Mouse (Mus musculus) thymus, postnatal 4 days (tissue): ENCODE measurements around the gene Lrp2.

ENCODE experiments used
- DNase-seq: peaks from one replicate; pipeline ENCODE4 v3.0.0; 2021

Lrp2 gene

DNA sequence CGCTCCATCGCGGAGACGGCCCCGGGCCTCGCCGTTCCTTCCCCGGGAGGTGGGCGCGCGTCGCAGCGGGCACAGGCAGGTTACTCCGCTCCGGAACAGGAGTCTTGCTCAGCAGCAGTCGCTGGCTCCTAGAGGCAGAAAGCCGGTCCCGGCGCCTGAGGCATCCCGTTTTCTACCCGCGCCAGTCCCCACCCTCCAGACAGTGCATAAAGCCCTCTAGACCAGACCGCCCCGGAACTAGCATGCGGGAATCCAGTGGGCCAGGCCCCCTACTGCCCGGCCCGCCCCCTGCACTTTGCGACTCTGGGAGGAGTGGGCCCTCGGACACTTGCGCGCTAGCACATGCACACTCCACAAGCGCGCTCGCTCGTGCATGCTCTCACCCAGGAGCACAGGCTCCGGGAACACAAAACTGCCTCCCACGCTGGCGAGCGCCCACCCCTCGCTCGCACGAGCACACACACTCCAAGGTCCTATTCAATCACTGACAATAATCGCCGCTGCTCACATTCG is at the start of gene Lrp2:
Gene Lrp2 (minus strand): TSS at position 180 of the 513 bp plus-strand sequence.
- DNase-seq = no peak

DNA sequence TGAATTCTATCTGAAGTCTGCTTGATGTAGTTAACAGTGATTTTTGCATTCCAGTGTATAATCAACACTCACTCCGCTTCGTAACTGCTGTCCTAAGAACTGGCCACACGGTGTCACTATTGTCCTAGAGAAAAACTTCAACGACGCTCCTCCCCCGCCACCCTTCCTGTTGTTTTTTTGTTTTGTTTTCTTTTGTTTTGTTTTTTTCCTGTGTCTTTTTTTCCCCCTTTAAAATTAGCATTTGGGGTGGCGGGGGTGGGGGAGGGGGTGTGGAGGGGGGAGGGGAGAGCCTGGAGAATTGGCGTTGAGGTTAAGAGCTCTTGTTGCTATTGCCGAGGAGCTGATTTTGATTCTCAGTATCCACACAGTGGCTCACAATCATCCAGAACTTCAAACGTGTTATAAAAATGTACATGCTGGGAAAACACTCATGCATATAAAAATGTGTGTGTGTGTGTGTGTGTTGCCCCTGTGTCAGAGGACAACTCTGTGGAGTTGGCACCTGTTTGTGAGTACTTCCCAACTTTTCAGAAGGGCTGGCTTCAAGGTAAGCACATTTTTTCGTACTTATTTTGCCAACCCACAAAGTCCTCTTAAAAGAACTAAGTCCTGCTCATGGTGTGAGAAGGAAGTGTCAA is 49.3 kb upstream of the Lrp2 start:
- peak; percentile 70 for DNase-seq

DNA sequence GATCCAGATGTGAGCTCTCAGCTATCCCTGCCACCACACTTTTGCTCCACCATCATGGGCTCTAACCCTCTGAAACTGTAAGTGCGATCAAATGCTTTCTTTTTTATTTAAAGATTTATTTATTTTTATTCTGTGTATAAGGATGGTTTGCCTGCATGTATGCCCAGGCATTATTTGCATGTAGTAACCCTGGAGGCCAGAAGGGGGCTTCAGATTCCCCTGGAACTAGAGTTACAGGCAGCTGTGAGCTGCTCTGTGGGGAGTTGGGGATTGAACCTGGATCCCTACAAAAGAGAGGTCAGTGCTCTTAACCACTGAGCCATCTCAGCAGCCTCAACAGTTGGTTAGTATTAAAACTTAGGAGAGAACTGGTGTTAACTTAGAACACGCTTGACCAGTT is 45.6 kb upstream of the Lrp2 start:
- peak; percentile 63 for DNase-seq

DNA sequence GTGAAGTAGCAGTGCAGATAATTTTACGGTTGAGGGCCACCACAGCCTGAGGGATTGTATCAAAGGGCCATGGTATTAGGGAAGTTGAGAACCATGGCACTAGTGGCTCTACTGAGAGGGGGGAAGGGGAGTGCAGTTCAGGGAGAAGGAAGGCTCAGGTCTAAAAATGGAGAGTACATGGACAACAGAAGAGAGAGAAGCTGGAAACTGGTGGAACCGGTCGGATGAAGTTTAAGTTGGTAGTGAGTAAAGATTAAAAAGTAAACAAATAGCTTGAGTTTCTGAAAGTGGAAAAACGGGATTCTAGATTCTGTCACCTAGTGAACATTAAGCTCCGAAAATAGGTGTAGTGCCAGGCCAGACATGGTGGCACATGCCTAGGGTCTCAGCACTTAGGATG is 44.9 kb upstream of the Lrp2 start:
- no peak for DNase-seq

DNA sequence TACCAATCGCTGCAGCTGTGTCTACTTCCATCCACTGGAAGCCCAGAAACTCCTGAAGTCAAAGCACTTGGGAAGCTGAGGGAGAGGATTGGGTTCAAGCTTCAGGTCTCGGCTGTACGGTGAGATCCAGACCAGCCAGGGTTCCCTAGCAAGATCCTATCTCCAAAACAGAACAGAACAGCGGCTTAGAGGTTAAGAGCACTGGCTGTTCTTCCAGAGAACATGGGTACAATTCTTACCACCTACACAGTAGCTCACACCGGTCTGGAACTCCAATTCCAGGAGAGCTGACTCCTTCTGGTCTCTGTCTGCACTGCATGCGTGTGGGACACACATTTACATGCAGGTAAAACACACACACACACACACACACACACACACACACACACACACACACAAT is 44.0 kb upstream of the Lrp2 start:
- DNase-seq = no peak

DNA sequence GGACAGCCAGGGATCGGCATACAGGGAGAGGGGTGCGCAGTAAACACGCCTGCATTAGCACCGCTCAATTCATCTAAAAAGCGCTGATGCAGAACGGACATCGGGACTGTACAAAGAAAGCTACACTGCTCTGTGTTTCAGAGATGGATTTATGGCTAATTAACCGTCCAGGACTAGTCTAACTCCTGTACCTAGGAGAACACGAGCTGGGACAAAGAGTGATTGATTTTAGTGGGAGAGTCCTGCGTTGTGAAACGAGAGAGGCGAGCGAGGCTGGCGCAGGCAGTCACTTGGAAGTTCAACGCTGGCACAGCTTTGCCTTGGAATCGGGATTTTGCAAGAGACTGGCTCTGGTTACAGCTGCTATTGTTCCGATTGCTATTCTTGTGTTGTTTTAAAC is 43.4 kb upstream of the Lrp2 start:
- DNase-seq = no peak

DNA sequence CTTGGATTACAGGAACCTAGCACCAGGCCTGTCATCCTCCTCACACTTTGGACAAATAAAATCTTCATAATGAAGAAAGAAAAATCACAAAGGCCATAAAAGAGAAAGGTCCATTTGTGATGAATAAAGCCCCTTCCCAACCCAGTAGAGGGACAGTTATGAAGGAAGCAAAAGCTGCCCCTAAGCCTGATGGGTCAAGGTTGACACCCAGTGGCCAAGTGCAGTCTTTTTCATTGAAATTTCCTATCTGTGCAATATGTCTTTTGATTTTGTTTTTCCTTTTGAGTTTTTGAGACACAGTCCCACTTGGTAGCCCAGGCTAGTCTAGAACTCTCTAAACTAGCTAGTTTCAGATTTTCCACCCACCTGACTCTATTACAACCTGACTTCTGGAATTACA is 33.4 kb upstream of the Lrp2 start:
- DNase-seq = no peak

DNA sequence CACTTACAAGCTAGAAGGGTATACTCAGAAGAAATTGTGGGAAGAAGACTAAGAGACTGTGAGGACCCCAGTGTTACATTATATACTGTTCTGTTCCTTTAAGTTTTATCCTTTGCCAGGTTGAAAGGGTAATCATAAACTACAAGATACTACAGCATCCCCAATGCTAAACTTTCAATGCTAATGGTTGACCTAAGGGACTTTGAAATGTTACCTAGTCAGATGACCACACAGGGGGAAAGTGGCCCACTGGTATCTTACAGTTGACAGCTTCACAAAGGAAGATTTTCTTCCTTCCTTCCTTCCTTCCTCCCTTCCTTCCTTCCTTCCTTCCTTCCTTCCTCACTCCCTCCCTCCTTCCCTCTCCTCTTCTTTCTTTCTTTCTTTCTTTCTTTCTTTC is 32.5 kb upstream of the Lrp2 start:
- no peak for DNase-seq

DNA sequence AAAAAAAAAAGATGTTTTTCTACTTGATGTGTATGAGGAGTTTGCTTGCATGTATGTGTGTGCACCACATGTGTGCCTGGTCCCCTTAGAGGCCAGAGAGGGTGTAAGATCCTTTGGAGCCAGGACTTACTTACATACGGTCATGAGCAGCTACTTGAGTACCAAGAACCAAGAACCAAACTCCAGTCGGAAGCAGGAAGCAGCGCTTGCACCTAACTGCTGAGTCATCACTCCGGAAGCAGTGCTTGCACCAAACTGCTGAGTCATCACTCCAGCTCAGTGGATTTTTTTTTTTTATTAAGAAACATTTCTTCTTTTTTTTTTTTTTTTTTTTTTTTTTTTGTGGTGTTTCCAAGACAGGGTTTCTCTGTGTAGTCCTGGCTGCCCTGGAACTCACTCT is 27.4 kb upstream of the Lrp2 start:
- no peak for DNase-seq

DNA sequence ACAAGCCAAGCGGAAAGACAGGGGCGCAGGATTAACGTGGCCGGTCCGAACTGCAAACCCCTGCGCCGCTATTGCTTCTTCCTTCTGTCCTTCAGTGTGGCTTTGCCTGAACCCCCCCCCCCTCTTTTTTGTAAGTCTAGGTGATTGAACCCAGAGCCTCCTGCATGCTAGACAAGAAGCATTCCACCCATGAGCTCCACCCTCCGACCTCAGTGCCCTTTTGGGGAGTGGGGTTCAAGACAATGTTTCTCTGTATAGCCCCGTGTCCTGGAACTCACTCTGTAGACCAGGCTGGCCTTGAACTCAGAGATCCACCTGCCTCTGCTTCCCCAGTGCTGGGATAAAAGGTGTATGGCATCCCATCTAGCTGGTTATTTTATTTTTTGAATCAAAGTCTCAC is 26.9 kb upstream of the Lrp2 start:
- DNase-seq = no peak

DNA sequence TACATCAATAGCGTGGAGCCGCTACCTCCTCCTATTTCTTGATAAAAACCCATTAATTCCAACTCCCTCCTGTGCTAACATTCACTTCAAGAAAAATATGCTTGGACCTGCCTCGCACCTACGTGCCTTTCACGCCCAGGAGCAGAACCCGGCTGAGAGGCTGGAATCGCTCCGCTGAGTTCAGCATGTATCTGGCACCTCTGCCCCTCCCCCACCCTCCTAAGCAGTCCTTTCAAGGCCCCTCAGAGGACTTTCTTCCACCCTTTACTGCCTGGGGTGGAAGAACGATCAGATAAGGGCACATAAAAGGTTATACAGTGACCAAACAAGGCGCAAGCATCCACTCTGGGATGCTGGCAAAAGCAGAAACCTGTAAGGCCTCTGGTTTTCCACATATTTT is 26.4 kb upstream of the Lrp2 start:
- DNase-seq = no peak

DNA sequence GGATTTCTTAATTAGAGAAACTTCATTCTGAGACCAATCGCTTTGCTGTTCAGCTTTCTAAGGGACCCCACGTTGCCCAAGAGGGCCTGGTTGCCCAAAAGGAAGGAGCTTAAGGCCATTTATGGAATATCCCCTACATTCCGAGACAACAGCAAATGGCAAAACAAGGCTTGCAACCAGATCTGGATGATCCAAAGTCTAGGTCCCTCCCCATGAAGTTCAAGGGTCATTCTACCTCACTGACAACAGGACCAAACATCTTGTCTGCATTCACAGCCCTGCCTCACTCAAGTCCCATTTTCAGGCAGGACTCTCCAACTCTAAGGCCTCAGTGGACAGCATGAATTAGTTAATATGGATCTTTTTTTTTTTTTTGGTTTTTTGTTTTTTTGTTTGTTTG is 20.8 kb upstream of the Lrp2 start:
- DNase-seq = no peak

DNA sequence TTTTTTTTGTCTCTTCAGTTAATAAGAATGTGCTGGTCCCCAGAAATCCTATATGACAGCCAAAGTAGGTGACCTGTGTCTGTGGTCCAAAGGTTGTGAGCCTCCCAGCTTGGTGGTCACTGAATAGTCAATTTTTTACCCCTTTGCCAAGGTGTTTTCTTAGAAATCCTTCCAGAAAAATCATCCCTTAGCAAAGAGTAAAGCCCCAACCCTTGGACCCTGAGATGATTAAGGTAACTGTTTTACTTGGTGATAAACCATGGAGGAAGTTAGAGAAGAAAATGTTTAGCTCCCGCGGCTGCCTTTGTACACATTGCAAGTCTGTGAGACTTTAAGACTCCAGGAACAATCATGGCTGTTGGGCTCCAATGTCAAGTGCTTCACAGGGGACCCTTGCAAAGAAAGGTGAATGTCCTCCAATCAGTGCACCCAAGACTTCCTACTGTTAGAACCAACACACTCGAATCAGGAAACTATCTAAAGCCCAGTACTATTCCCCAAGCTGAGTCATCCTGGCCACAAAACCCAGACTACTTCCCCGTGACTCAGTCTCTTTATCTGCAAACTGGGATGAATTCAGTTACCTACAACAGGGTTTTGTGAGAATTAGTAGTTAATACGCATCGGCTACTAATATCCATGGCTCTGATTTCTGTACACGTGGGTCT is 18.0 kb upstream of the Lrp2 start:
- no peak for DNase-seq

DNA sequence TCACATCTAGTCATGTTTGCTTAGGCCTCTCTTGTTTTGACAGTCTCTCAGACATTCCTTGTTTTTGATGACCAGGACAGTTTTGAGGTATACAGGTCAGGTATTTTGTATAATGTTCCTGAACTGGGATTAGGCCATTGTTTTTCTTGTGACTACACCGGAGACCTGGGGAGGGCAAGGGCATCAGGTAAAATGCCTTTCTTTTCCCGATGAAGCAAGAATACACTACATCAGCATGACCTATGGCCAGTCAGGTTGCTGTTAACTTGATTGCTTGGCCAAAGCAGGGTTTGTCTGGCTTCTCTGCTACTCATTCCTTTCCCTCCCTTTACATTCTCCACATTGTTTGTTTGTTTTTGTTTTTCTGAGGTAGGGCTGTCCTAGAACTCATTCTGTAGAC is 7.3 kb upstream of the Lrp2 start:
- no peak for DNase-seq

DNA sequence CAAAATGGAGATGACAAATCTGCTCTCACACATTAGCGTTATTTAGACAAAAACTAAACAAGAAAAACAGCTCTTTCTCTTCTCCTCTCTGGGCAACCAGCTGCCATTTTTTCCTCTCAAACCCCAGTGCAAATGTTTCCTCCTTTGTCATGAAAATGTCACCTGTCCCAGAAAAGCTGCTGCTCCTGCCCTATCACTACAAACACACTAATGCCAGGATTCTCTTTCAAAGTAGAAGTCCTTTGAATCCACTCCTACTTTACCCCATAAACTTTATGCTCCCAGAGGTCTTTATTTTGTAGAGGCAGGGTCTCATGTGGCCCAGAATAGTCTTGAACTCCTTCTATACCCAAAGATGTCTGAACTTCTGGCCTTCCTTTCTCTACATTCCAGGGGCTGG is 6.7 kb upstream of the Lrp2 start:
- no peak for DNase-seq

DNA sequence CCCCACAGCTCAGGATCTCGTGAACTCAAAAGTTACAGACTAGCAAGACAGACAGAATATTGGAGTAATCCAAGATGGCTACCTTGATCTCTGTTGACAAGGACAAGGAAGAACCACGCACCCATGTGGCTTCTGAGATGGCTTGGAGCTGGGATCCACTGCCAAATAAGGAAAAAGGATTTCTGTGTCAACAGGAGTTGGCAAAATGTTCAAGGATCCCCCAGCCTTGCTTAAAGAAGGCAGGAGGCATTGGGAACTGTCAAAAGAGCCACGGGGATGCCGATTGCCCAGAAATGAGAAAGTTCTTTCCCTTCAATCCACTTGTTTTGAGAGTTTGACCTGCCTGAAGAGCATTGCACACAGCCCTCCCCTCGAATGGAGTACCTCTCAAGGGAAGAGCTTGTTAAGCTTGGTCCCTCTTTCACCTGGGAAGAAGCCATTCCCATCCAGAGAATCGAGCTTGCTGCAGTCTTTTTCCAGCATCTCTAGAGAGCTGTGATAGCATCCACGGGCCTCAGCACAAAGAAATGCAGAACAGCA is 6.2 kb upstream of the Lrp2 start:
- no peak for DNase-seq

DNA sequence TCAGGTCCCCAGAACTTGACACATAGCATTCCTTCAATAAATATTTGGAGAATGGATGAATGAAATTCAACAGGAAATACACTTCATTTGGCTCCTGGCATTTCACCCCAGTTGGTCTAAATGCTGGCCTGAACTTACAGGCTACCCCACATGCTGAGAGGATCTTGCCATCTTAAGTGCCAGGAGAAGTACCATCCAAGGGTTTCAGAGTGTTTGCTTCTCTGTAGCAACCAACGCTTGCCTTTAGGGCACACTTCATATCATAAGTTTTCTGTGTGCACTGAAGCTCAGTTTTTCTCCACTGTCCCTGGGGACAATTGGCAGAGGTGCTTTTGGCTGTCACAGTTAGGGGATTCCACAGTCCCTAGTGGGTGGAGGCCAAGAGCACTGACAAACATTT is 4.7 kb upstream of the Lrp2 start:
- no peak for DNase-seq

DNA sequence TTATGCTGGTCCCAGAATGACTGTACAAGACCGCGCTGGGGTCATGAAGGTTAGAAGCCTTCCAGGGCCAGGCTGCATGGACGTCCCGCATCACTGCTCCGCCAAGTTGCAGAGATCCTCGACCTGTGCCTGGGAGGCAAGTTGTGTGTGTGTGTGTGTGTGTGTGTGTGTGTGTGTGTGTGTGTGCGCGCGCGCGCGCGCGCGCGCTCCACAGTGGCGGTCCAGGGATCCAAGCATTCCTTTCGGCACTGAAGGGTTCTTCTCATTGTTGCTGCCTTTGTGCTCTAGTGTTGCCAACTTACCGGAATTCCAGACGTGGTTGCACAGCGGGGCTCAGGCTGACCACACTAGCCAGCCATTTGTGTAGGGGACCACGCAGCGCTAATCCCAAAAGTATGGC is 2.0 kb upstream of the Lrp2 start:
- DNase-seq = no peak

DNA sequence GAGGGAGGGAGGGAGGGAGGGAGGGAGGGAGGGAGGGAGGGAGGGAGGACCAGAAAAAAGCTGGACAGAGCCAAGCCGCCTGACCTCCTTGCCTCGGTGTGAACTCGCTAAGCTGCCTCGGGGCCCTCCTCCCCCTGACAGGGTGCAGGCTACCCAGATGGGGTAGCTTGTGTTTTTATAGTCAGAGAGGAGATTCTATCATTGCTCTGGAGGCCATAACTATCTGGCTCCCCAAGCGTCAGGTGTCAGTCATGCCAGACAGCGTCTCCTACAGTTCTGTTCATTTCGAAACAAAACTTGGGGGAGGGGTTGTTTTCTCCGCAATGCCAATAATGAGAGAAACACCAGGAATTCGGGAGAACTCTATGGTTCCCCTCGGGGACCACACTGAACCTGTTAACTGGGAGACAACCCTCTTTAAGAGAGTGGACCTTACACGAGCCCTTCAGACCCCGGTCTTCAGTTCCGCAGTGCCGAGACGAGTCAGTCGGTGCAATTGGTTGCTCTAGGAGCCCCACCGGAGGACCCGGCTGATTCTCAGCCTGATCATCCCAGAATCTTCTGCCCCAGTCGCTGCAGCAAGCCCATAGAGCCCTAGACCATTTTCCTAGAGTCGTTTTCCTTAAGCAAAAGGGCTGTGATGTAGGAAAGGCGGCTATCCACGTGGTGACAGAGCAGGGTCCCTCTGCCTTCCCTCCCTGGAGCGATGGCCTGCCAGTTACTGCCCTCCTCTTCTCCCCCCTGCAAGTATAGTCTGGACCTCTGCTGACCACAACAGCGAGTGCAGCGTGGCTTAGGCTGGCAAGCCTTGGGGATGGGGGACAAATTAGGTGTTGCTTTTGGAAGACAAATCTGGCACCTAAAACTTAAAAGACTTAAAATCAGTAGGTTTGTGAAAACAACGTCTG is 1.2 kb upstream of the Lrp2 start:
- DNase-seq = no peak

DNA sequence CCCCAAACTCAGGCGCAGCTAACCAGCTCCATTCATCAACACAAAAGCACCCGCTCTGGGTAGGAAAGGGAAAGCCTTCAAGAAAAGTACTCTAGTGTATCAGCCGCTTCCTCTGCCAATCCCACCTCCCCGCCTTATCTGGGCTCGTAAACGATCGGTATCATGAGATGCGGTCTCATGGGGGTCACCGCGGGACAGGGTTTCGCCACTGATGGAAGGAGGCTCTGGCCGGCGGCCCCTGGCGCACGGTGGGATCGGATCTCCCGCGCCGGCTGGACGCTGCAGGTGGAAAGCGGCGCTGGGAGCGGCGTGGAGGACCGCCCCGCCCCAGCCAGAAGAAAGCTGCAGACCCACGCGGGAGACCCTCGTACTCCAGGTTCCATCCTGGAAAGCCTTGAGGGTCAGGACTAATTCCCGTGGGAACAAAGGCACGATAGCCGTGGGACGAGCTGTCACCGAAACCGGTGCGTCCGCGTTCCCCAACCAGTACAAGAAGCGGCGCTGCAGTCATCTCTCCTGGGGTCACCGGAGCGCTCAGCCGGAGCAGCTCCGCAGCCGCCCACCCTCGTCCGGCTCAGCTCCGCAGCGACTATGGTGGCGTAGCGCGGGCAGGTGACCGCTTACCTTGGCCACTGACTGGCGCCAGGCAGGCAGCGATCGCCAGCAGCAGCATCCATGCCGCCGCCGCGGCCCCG is 527 bp downstream of the Lrp2 start:
- DNase-seq = peak; percentile 24

DNA sequence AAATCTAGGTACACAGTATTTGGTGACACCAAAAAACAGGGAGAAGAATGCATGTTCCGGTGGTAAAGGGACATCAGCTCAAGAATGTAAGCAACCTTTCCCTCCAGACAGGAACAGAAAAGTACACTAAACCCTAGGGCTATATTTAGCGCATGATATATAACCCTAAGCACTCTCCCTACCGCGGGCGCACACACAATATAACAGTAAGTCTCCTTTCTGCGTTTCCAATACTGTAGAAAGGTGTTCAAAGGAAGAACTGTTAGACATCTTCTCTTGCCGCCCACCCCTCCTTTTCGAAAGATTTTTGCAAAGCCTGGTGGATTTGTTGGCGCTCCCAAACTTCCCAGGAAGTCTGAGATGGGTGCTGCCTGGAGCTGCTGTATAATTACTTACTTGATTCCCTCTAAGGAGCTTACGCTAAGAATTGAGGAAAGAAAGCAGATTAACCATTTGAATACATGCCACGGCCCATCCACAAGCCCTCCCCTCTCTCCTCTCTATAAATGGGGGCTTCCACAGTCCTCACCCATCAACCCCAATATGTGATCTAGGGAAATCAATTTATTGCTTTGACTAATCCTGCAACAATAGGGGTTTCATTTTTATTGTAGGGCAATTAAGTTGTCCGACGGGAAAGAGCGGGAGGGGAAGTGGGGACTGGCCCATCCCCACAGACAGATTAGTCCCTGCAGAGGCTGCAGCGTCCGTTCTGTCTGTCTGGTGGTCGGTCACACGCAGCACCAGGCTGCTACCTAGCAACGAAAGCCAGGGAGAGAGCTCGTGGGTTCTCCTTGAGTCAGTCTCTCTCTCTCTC is 1.5 kb downstream of the Lrp2 start:
- no peak for DNase-seq

DNA sequence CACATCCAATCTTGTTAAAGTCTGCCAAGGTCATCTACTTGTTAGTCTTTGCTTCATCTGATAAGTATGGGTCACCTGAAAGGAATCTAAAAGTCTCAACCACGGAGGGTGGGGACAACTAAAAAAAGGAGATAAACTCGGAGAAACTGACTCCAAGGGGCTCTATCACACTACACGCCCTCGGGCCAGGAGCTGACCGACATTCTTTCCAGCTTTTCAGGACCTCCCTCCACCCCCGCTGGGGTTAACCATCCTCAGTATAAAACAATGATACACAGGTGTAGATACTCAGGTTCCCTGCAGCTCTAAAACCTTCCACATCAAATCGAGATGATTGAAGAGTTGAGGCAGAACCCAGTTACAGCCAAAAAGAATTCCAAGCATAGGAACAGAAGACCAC is 3.0 kb downstream of the Lrp2 start:
- DNase-seq = no peak
